Mouse (Mus musculus) lung, postnatal 14 days (tissue): ENCODE measurements around the gene Fbxw4.

Experiments used
- DNase-seq: peaks from one replicate; pipeline ENCODE4 v3.0.0; 2021

Fbxw4 gene

GRCm38 (mm10) chr19:45610823-45611222 lies 49.3 kb downstream of the Fbxw4 start:
- DNase-seq, result no peak

- no peak for DNase-seq
Measured at GRCm38 (mm10) chr19:45608648-45609339, 51.3 kb downstream of the Fbxw4 start.

- no peak for DNase-seq
Measured at GRCm38 (mm10) chr19:45607479-45607878, 52.6 kb downstream of the Fbxw4 start.

- DNase-seq, result no peak
Measured at GRCm38 (mm10) chr19:45606701-45607100, 53.4 kb downstream of the Fbxw4 start.

- DNase-seq, result no peak
Measured at GRCm38 (mm10) chr19:45602606-45603005, 57.5 kb downstream of the Fbxw4 start.

- DNase-seq, result no peak
Measured at GRCm38 (mm10) chr19:45597106-45597505, 63.0 kb downstream of the Fbxw4 start.

- no peak for DNase-seq
Measured at GRCm38 (mm10) chr19:45596434-45596833, 63.7 kb downstream of the Fbxw4 start.

GRCm38 (mm10) chr19:45596019-45596418 lies 64.1 kb downstream of the Fbxw4 start:
- no peak for DNase-seq

GRCm38 (mm10) chr19:45595481-45595880 lies 64.6 kb downstream of the Fbxw4 start:
- no peak for DNase-seq

- DNase-seq, result no peak
Measured at GRCm38 (mm10) chr19:45594079-45594478, 66.0 kb downstream of the Fbxw4 start.

- DNase-seq, result no peak
Measured at GRCm38 (mm10) chr19:45592916-45593315, 67.2 kb downstream of the Fbxw4 start.

GRCm38 (mm10) chr19:45591704-45592103 lies 68.4 kb downstream of the Fbxw4 start:
- DNase-seq, result peak; percentile 75

GRCm38 (mm10) chr19:45589761-45590160 lies 70.4 kb downstream of the Fbxw4 start:
- DNase-seq, result no peak

GRCm38 (mm10) chr19:45587509-45588292 lies 72.4 kb downstream of the Fbxw4 start:
- DNase-seq, result no peak

- DNase-seq, result no peak
Measured at GRCm38 (mm10) chr19:45586850-45587249, 73.3 kb downstream of the Fbxw4 start.

GRCm38 (mm10) chr19:45584856-45585620 lies 75.1 kb downstream of the Fbxw4 start:
- no peak for DNase-seq

GRCm38 (mm10) chr19:45583136-45583535 lies 77.0 kb downstream of the Fbxw4 start:
- DNase-seq, result no peak

GRCm38 (mm10) chr19:45582161-45582560 lies 78.0 kb downstream of the Fbxw4 start:
- no peak for DNase-seq

- peak; percentile 62 for DNase-seq
Measured at GRCm38 (mm10) chr19:45581257-45581656, 78.9 kb downstream of the Fbxw4 start.

GRCm38 (mm10) chr19:45580235-45580634 lies 79.9 kb downstream of the Fbxw4 start:
- DNase-seq, result no peak

GRCm38 (mm10) chr19:45579416-45579815 lies 80.7 kb downstream of the Fbxw4 start:
- no peak for DNase-seq

- no peak for DNase-seq
Measured at GRCm38 (mm10) chr19:45578976-45579375, 81.1 kb downstream of the Fbxw4 start.

- DNase-seq, result no peak
Measured at GRCm38 (mm10) chr19:45577141-45577750, 82.9 kb downstream of the Fbxw4 start.
